Mouse (Mus musculus) hindbrain, embryonic 10.5 days (tissue): ENCODE data around the gene Nid1. TPM values are rescaled to one million over a fixed set of nuclear protein-coding genes. Genes with fewer than 3 reads are reported as not detected.
"Not testable (repeated sequence)": the region's sequence is repeated elsewhere in the genome, so short reads cannot be mapped to it uniquely, and the experiment has no call there.

Source experiments
- DNase-seq: peaks from one replicate; pipeline ENCODE4 v3.0.0-alpha.2; 2017; ENCODE audit warnings: low spot score
- H3K27ac ChIP-seq: fragments of 300-500 bp; sonication (generic); 2 replicates; pipeline ENCODE4 v1.5.1; 2016; ENCODE audit warnings: mild to moderate bottlenecking, moderate library complexity
- H3K27me3 ChIP-seq: fragments of 300-500 bp; sonication (generic); 2 replicates; pipeline ENCODE4 v1.6.1; 2016; ENCODE audit warnings: mild to moderate bottlenecking; ENCODE audit not compliant: poor library complexity, insufficient read depth, severe bottlenecking
- H3K36me3 ChIP-seq: fragments of 300-500 bp; sonication (generic); 2 replicates; pipeline ENCODE4 v1.6.1; 2016; ENCODE audit warnings: mild to moderate bottlenecking, moderate library complexity
- H3K4me1 ChIP-seq: fragments of 300-500 bp; sonication (generic); replicated peaks from 2 replicates; pipeline ENCODE4 v1.6.1; 2016; ENCODE audit warnings: mild to moderate bottlenecking
- H3K4me3 ChIP-seq: fragments of 300-500 bp; sonication (generic); 2 replicates; pipeline ENCODE4 v1.5.1; 2016; ENCODE audit warnings: mild to moderate bottlenecking, moderate library complexity
- H3K9me3 ChIP-seq: fragments of 300-500 bp; sonication (generic); 2 replicates; pipeline ENCODE4 v1.6.1; 2016; ENCODE audit warnings: mild to moderate bottlenecking, moderate library complexity
- WGBS: fragments of 180-500 bp; shearing (Covaris S2); methylation state at CpG from one replicate; pipeline ENCODE4 v1.1.7; 2016; 5-methylcytosine and 5-hydroxymethylcytosine counted together
- polyA plus RNA-seq: library from polyadenylated mRNA; unstranded; fragments of >200 nt; fragmentation: Nextera tagmentation; extraction: Ambion mirVana; gene quantifications from 2 replicates; pipeline ENCODE4 v1.2.1, GENCODE M21; 2016

The Nid1 gene
- polyA plus RNA-seq, 1 experiment from 2014 or later = 43.9 TPM

- H3K9me3 ChIP-seq = no peaks in the 10 kb centered on the region
- no peaks in the 10 kb centered on the region for H3K36me3 ChIP-seq
- H3K4me3 ChIP-seq = no peak overlapping the region
- WGBS = 64% methylated on average over 4 of the region's 4 CpGs
- no peak for DNase-seq
- H3K4me1 ChIP-seq = no peaks in the 10 kb centered on the region
- no peak overlapping the region for H3K27ac ChIP-seq
- no peaks in the 10 kb centered on the region for H3K27me3 ChIP-seq
Observed at GRCm38 (mm10) chr13:13461446-13462192, 24.3 kb downstream of the Nid1 start.

GRCm38 (mm10) chr13:13463949-13464348, 26.6 kb downstream of the Nid1 start:
- H3K4me1 ChIP-seq = no peaks in the 10 kb centered on the region
- no peak for DNase-seq
- no peak overlapping the region for H3K4me3 ChIP-seq
- H3K9me3 ChIP-seq = no peaks in the 10 kb centered on the region
- 90% methylated on average over 3 of the region's 3 CpGs for WGBS
- no peaks in the 10 kb centered on the region for H3K36me3 ChIP-seq
- no peaks in the 10 kb centered on the region for H3K27me3 ChIP-seq
- H3K27ac ChIP-seq = no peak overlapping the region

GRCm38 (mm10) chr13:13467249-13467648, 29.9 kb downstream of the Nid1 start:
- DNase-seq, H3K27me3 ChIP-seq, H3K4me3 ChIP-seq, H3K27ac ChIP-seq, H3K9me3 ChIP-seq, H3K36me3 ChIP-seq, H3K4me1 ChIP-seq: not testable (repeated sequence)

GRCm38 (mm10) chr13:13468513-13468912, 31.2 kb downstream of the Nid1 start:
- no peak overlapping the region for H3K27ac ChIP-seq
- H3K36me3 ChIP-seq = no peaks in the 10 kb centered on the region
- H3K27me3 ChIP-seq = no peaks in the 10 kb centered on the region
- DNase-seq = no peak
- H3K9me3 ChIP-seq = no peaks in the 10 kb centered on the region
- WGBS = 82% methylated on average over 4 of the region's 4 CpGs
- H3K4me1 ChIP-seq = no peaks in the 10 kb centered on the region
- no peak overlapping the region for H3K4me3 ChIP-seq

GRCm38 (mm10) chr13:13471334-13471757, 34.0 kb downstream of the Nid1 start:
- H3K27ac ChIP-seq = no peak overlapping the region
- H3K27me3 ChIP-seq = no peaks in the 10 kb centered on the region
- H3K36me3 ChIP-seq = no peaks in the 10 kb centered on the region
- H3K9me3 ChIP-seq = no peaks in the 10 kb centered on the region
- DNase-seq = no peak
- no peak overlapping the region for H3K4me3 ChIP-seq
- WGBS = 89% methylated on average over 3 of the region's 3 CpGs
- no peaks in the 10 kb centered on the region; the same call in 1 of the 2 replicates for H3K4me1 ChIP-seq

- WGBS = 69% methylated on average over 3 of the region's 3 CpGs
- not testable (repeated sequence) for H3K9me3 ChIP-seq, DNase-seq, H3K4me3 ChIP-seq, H3K4me1 ChIP-seq, H3K27ac ChIP-seq, H3K36me3 ChIP-seq, H3K27me3 ChIP-seq
Observed at GRCm38 (mm10) chr13:13474464-13474863, 37.1 kb downstream of the Nid1 start.

GRCm38 (mm10) chr13:13474991-13475390, 37.6 kb downstream of the Nid1 start:
- H3K27ac ChIP-seq = no peak overlapping the region
- H3K9me3 ChIP-seq = no peaks in the 10 kb centered on the region
- no peak for DNase-seq
- peaks cover 11% of the 10 kb centered on the region for H3K4me1 ChIP-seq
- no peak overlapping the region for H3K4me3 ChIP-seq
- H3K36me3 ChIP-seq = no peaks in the 10 kb centered on the region
- H3K27me3 ChIP-seq = no peaks in the 10 kb centered on the region
- 57% methylated on average over 2 of the region's 2 CpGs for WGBS

GRCm38 (mm10) chr13:13476568-13476967, 39.2 kb downstream of the Nid1 start:
- Histone ChIP-seq H3K9me3 (no peaks in the 10 kb centered on the region), H3K27ac (no peak overlapping the region), H3K36me3 (no peaks in the 10 kb centered on the region), H3K27me3 (no peaks in the 10 kb centered on the region), H3K4me1 (peaks cover 22% of the 10 kb centered on the region), H3K4me3 (no peak overlapping the region)
- 93% methylated on average over 2 of the region's 2 CpGs for WGBS
- DNase-seq = no peak

GRCm38 (mm10) chr13:13477046-13477445, 39.7 kb downstream of the Nid1 start:
- WGBS = 89% methylated on average over 2 of the region's 2 CpGs
- H3K9me3 ChIP-seq = no peaks in the 10 kb centered on the region

GRCm38 (mm10) chr13:13479986-13480385, 42.6 kb downstream of the Nid1 start:
- no peaks in the 10 kb centered on the region for H3K9me3 ChIP-seq
- peaks cover 53% of the 10 kb centered on the region for H3K4me1 ChIP-seq
- no peaks in the 10 kb centered on the region for H3K27me3 ChIP-seq
- H3K36me3 ChIP-seq = no peaks in the 10 kb centered on the region
- H3K27ac ChIP-seq = no peak overlapping the region
- WGBS = 21% methylated on average over 2 of the region's 2 CpGs
- no peak overlapping the region for H3K4me3 ChIP-seq
- DNase-seq = no peak

More at GRCm38 (mm10) chr13:13477046-13477445, 39.7 kb downstream of the Nid1 start:
- peaks cover 27% of the 10 kb centered on the region for H3K4me1 ChIP-seq
- H3K27me3 ChIP-seq = no peaks in the 10 kb centered on the region
- no peak overlapping the region for H3K27ac ChIP-seq
- H3K4me3 ChIP-seq = no peak overlapping the region
- no peak for DNase-seq
- no peaks in the 10 kb centered on the region for H3K36me3 ChIP-seq

GRCm38 (mm10) chr13:13481033-13481432, 43.7 kb downstream of the Nid1 start:
- H3K27ac ChIP-seq = peak overlapping the region; percentile 84
- no peaks in the 10 kb centered on the region for H3K36me3 ChIP-seq
- WGBS = 49% methylated on average over 5 of the region's 5 CpGs
- no peaks in the 10 kb centered on the region for H3K27me3 ChIP-seq
- H3K4me1 ChIP-seq = peaks cover 61% of the 10 kb centered on the region
- DNase-seq = peak; percentile 53
- H3K9me3 ChIP-seq = no peaks in the 10 kb centered on the region
- H3K4me3 ChIP-seq = no peak overlapping the region

- Histone ChIP-seq H3K4me3 (peak overlapping the region; percentile 22; the same call in 1 of the 2 replicates), H3K4me1 (peaks cover 61% of the 10 kb centered on the region), H3K36me3 (no peaks in the 10 kb centered on the region), H3K27ac (peak overlapping the region; percentile 84), H3K27me3 (no peaks in the 10 kb centered on the region), H3K9me3 (no peaks in the 10 kb centered on the region)
- peak; percentile 51 for DNase-seq
- WGBS = 65% methylated on average over 16 of the region's 16 CpGs
Observed at GRCm38 (mm10) chr13:13481875-13482674, 44.7 kb downstream of the Nid1 start.

GRCm38 (mm10) chr13:13484351-13484751, 47.0 kb downstream of the Nid1 start:
- Histone ChIP-seq H3K36me3 (no peaks in the 10 kb centered on the region), H3K27me3 (no peaks in the 10 kb centered on the region), H3K9me3 (no peaks in the 10 kb centered on the region), H3K4me3 (no peak overlapping the region), H3K4me1 (peaks cover 57% of the 10 kb centered on the region), H3K27ac (peak overlapping the region; percentile 76)
- WGBS = 26% methylated on average over 7 of the region's 7 CpGs
- peak; percentile 37 for DNase-seq
